Mouse (Mus musculus) midbrain, embryonic 12.5 days (tissue): ENCODE data around the gene Diaph3. TPM values are rescaled to one million over a fixed set of nuclear protein-coding genes. Genes with fewer than 3 reads are reported as not detected.

Experiments used
- ATAC-seq: fragments of 200-750 bp; cut with Nextera tagmentation; 2 replicates; pipeline ENCODE4 v1.8.0; 2017; ENCODE audit warnings: low read depth, moderate TSS enrichment, moderate library complexity; ENCODE audit not compliant: low FRiP score
- H3K27ac ChIP-seq: fragments of 300-500 bp; sonication (generic); replicated peaks from 2 replicates; pipeline ENCODE4 v1.5.1; 2016; ENCODE audit warnings: mild to moderate bottlenecking
- H3K27me3 ChIP-seq: fragments of 300-500 bp; sonication (generic); 2 replicates; pipeline ENCODE4 v1.6.1; 2016; ENCODE audit warnings: mild to moderate bottlenecking
- H3K36me3 ChIP-seq: fragments of 300-500 bp; sonication (generic); 2 replicates; pipeline ENCODE4 v1.6.1; 2016
- H3K4me1 ChIP-seq: fragments of 300-500 bp; sonication (generic); 2 replicates; pipeline ENCODE4 v1.6.1; 2016
- H3K4me2 ChIP-seq: fragments of 300-500 bp; sonication (generic); replicated peaks from 2 replicates; pipeline ENCODE4 v1.6.1; 2016; ENCODE audit warnings: mild to moderate bottlenecking, moderate library complexity
- H3K4me3 ChIP-seq: fragments of 300-500 bp; sonication (generic); 2 replicates; pipeline ENCODE4 v1.5.1; 2016; ENCODE audit warnings: mild to moderate bottlenecking
- H3K9ac ChIP-seq: fragments of 300-500 bp; sonication (generic); replicated peaks from 2 replicates; pipeline ENCODE4 v1.6.1; 2016; ENCODE audit warnings: mild to moderate bottlenecking, moderate library complexity
- H3K9me3 ChIP-seq: fragments of 300-500 bp; sonication (generic); 2 replicates; pipeline ENCODE4 v1.6.1; 2016; ENCODE audit warnings: mild to moderate bottlenecking
- WGBS: fragments of 180-500 bp; shearing (Covaris S2); methylation state at CpG from one replicate; pipeline ENCODE4 v1.1.7; 2016; 5-methylcytosine and 5-hydroxymethylcytosine counted together
- polyA plus RNA-seq: library from polyadenylated mRNA; unstranded; fragments of >200 nt; fragmentation: Nextera tagmentation; extraction: Ambion mirVana; gene quantifications from 2 replicates; pipeline ENCODE4 v1.2.1, GENCODE M21; 2016

The Diaph3 gene
- 7.4 and 10.2 TPM in 2 replicates for polyA plus RNA-seq

GRCm38 (mm10) chr14:87140963-87141486 is at the start of gene Diaph3:
Gene Diaph3, minus strand, starts transcription at chr14:87141235.
- 0% methylated on average over 43 of the region's 43 CpGs for WGBS
- Histone ChIP-seq H3K36me3 (no peaks in the 10 kb centered on the region), H3K4me1 (peaks cover 9% of the 10 kb centered on the region), H3K27me3 (no peaks in the 10 kb centered on the region), H3K4me3 (peak within 1 kb of the TSS; percentile 79), H3K9ac (peak within 1 kb of the TSS; percentile 62), H3K9me3 (no peaks in the 10 kb centered on the region), H3K27ac (no peak within 1 kb of the TSS), H3K4me2 (peak within 1 kb of the TSS; percentile 87)
- ATAC-seq: peak; percentile 100

DNA sequence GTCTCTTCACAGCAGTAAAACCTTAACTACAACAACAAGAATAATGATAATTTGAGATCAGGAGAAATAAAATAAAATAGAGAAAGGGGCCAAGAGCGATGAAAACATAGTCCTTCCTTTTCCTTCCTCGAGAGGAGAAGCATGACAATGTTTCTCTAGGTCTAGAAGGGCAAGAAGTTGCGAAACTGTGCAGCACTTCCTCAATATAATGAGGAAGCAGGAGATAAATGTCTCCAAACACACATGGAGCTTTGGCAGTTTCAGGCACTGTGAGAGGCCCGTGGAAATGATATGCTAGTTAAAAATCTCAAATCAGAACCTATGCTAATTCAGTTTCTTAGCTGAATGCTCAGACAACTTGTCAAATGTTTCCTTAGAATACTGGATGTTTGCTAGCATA is 49.6 kb upstream of the Diaph3 start:
- Histone ChIP-seq H3K9me3 (no peaks in the 10 kb centered on the region), H3K4me2 (no peak overlapping the region), H3K27ac (no peak overlapping the region), H3K36me3 (no peaks in the 10 kb centered on the region), H3K27me3 (no peaks in the 10 kb centered on the region), H3K9ac (no peak overlapping the region), H3K4me1 (no peaks in the 10 kb centered on the region), H3K4me3 (no peak overlapping the region)
- WGBS: 90% methylated on average over 4 of the region's 4 CpGs
- no peak for ATAC-seq

DNA sequence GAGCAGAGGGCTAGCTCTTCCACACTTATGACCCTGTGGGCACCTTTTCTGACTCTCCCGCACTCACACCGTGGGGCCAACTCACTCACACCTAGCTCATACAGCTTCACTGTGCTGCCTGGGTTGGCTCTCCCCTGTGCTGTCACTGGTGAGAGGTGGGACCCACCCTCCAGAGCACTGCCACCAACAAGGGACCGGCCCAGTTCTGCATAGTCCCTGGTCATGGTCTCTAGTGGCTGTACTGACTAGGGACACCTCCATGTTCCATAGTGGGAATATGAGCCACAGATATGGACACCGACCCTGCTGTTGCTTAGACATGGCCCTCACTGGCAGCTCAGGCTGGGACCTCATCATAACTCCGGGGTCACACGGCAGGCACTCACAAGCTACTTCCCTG is 30.5 kb upstream of the Diaph3 start:
- H3K27ac ChIP-seq: no peak overlapping the region
- no peaks in the 10 kb centered on the region for H3K4me1 ChIP-seq
- H3K9ac ChIP-seq: no peak overlapping the region
- no peak overlapping the region for H3K4me3 ChIP-seq
- H3K27me3 ChIP-seq: no peaks in the 10 kb centered on the region
- H3K4me2 ChIP-seq: no peak overlapping the region
- 91% methylated on average over 6 of the region's 6 CpGs for WGBS
- no peaks in the 10 kb centered on the region for H3K36me3 ChIP-seq
- H3K9me3 ChIP-seq: no peaks in the 10 kb centered on the region
- ATAC-seq: no peak

DNA sequence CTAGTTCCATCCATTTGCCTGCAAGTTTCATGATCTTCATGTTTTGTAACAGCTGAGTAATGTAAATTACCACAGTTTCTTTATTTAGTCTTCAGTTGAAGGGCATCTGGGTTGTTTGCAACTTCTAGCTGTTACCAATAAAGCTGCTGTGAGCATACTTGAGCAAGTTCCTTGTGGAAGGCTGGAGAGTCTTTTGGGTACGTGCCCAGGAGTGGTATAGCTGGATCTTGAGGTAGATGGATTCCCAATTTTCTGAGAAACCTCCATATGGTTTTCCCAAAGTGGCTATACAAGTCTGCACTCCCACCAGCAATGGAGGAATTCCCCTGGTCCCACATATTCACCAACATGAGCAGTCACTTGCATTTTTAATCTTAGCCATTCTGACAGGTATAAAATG is 28.1 kb upstream of the Diaph3 start:
- Histone ChIP-seq H3K4me2 (no peak overlapping the region), H3K4me3 (no peak overlapping the region), H3K27ac (no peak overlapping the region), H3K27me3 (no peaks in the 10 kb centered on the region), H3K9ac (no peak overlapping the region), H3K9me3 (no peaks in the 10 kb centered on the region), H3K36me3 (no peaks in the 10 kb centered on the region), H3K4me1 (no peaks in the 10 kb centered on the region)
- no peak for ATAC-seq
- WGBS: 71% methylated on average over 1 of the region's 1 CpGs

GRCm38 (mm10) chr14:87155621-87156238 is 14.7 kb upstream of the Diaph3 start:
- Histone ChIP-seq H3K9ac (no peak overlapping the region), H3K9me3 (no peaks in the 10 kb centered on the region), H3K36me3 (no peaks in the 10 kb centered on the region), H3K27ac (no peak overlapping the region), H3K4me1 (no peaks in the 10 kb centered on the region), H3K27me3 (no peaks in the 10 kb centered on the region), H3K4me2 (no peak overlapping the region), H3K4me3 (no peak overlapping the region)
- WGBS: 87% methylated on average over 9 of the region's 9 CpGs
- no peak for ATAC-seq

DNA sequence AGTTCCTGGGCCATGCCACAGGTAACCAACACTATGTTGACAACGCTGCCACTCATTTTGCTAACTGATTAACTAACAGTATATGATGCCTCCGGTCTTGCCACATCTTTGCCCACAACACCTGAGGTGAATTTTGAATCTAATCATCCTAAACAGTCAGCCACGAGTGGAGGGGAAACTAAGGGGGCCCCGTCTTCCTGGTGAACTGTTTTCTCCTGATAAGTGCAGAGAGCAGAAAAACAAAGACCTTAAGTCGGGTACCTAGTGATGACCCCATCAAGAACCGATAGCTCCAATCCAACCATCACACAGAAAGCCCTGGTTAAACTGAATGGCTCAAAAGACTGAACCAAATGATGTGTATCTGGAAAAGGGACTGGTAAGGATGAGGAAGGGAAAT is 8.6 kb upstream of the Diaph3 start:
- H3K4me1 ChIP-seq: no peaks in the 10 kb centered on the region
- H3K4me3 ChIP-seq: no peak overlapping the region
- H3K4me2 ChIP-seq: no peak overlapping the region
- no peaks in the 10 kb centered on the region for H3K36me3 ChIP-seq
- H3K9me3 ChIP-seq: no peaks in the 10 kb centered on the region
- 86% methylated on average over 6 of the region's 6 CpGs for WGBS
- no peak overlapping the region for H3K27ac ChIP-seq
- H3K27me3 ChIP-seq: no peaks in the 10 kb centered on the region
- no peak for ATAC-seq
- H3K9ac ChIP-seq: no peak overlapping the region

GRCm38 (mm10) chr14:87146704-87147103 is 5.7 kb upstream of the Diaph3 start:
- H3K9ac ChIP-seq: no peak overlapping the region
- H3K9me3 ChIP-seq: no peaks in the 10 kb centered on the region
- H3K27ac ChIP-seq: no peak overlapping the region
- H3K4me2 ChIP-seq: no peak overlapping the region
- WGBS: 9% methylated on average over 3 of the region's 3 CpGs
- H3K27me3 ChIP-seq: no peaks in the 10 kb centered on the region
- H3K4me1 ChIP-seq: no peaks in the 10 kb centered on the region
- no peak overlapping the region for H3K4me3 ChIP-seq
- H3K36me3 ChIP-seq: no peaks in the 10 kb centered on the region
- ATAC-seq: no peak; the same call in 1 of the 2 replicates

DNA sequence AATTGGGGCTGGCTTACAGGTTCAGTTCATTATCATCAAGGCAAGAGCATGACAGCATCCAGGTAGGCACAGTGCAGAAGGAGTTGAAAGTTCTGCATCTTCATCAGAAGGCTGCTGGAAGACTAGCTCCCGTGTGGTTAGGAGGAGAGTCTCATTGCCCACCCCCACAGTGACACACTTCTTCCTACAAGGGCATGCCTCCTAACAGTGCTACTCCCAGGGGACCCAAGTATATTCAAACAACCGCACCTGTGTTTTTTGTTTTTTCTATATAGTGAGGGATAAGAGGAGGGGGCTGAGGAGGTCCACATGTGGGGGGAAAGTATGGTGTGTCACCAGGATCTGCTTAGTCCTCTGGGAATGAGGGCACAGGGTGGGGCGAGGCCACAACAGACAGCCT is 4.3 kb upstream of the Diaph3 start:
- H3K36me3 ChIP-seq: no peaks in the 10 kb centered on the region
- H3K4me3 ChIP-seq: no peak overlapping the region
- 84% methylated on average over 3 of the region's 3 CpGs for WGBS
- ATAC-seq: no peak
- no peak overlapping the region for H3K4me2 ChIP-seq
- peaks cover 7% of the 10 kb centered on the region for H3K4me1 ChIP-seq
- H3K27ac ChIP-seq: no peak overlapping the region
- H3K27me3 ChIP-seq: no peaks in the 10 kb centered on the region
- no peaks in the 10 kb centered on the region for H3K9me3 ChIP-seq
- H3K9ac ChIP-seq: no peak overlapping the region

DNA sequence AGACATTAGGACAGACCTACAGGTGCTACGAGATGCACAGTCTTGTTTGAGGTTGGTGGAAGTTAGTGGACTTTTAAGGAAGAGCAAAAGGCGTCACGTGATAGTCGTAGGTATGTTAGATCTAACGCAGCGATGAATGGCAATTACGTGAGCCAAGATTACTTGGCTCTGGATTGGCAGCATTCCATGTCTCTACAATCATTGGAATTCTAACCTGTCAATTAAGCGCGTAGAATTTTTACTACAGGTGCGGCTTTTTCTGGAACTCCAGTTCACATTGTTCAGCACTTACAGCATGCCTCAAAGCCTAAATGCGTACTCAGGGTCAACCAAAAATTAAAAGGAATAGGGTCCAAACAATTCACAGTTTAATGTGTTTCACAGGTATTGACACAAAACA is 742 bp upstream of the Diaph3 start:
- Histone ChIP-seq H3K4me1 (peaks cover 9% of the 10 kb centered on the region), H3K27me3 (no peaks in the 10 kb centered on the region), H3K4me2 (peak overlapping the region; percentile 87), H3K9me3 (no peaks in the 10 kb centered on the region), H3K27ac (no peak overlapping the region), H3K9ac (no peak overlapping the region), H3K36me3 (no peaks in the 10 kb centered on the region), H3K4me3 (no peak overlapping the region; the same call in 1 of the 2 replicates)
- 84% methylated on average over 11 of the region's 11 CpGs for WGBS
- ATAC-seq: 0 out of 2 replicates have a peak, but pooled peaks have one; percentile 1

- H3K4me3 ChIP-seq: peak overlapping the region; percentile 79
- no peaks in the 10 kb centered on the region for H3K9me3 ChIP-seq
- peak overlapping the region; percentile 87 for H3K4me2 ChIP-seq
- H3K9ac ChIP-seq: peak overlapping the region; percentile 62
- H3K36me3 ChIP-seq: no peaks in the 10 kb centered on the region
- H3K4me1 ChIP-seq: peaks cover 9% of the 10 kb centered on the region
- H3K27ac ChIP-seq: no peak overlapping the region
- WGBS: 6% methylated on average over 17 of the region's 17 CpGs
- H3K27me3 ChIP-seq: no peaks in the 10 kb centered on the region
- no peak for ATAC-seq
These were observed 590 bp downstream of the Diaph3 start for GRCm38 (mm10) chr14:87140327-87140962.

GRCm38 (mm10) chr14:87126076-87126639 is 14.9 kb downstream of the Diaph3 start:
- 92% methylated on average over 6 of the region's 6 CpGs for WGBS

DNA sequence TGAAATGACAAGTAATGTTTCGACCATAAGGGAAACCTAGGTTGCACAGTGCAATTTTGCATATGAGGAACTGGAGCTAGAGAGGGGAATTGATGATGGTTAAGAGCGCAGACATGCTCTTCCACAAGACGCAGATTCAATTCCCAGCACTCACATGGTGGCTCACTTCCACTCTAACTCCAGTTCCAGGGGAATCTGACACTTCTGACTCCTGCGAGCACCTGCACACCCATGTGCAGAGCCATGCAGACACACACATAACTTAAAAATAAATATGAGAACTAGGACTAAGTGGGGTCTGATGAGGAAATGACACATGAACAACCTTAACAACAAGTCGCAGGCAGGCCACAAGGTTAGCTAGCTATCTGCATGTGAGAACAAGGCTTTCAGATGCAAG is 15.5 kb downstream of the Diaph3 start:
- Histone ChIP-seq H3K27me3 (no peaks in the 10 kb centered on the region), H3K4me3 (no peak overlapping the region), H3K4me2 (no peak overlapping the region), H3K36me3 (no peaks in the 10 kb centered on the region), H3K27ac (no peak overlapping the region), H3K9me3 (no peaks in the 10 kb centered on the region), H3K4me1 (0 out of 2 replicates have a peak, but pooled peaks cover 5% of the 10 kb centered on the region), H3K9ac (no peak overlapping the region)
- no peak for ATAC-seq
- WGBS: 93% methylated on average over 5 of the region's 5 CpGs

More at GRCm38 (mm10) chr14:87126076-87126639, 14.9 kb downstream of the Diaph3 start:
- H3K4me3 ChIP-seq: no peak overlapping the region
- no peak overlapping the region for H3K9ac ChIP-seq
- no peak overlapping the region for H3K4me2 ChIP-seq
- H3K36me3 ChIP-seq: no peaks in the 10 kb centered on the region
- ATAC-seq: no peak
- H3K27ac ChIP-seq: no peak overlapping the region
- H3K9me3 ChIP-seq: no peaks in the 10 kb centered on the region
- 0 out of 2 replicates have a peak, but pooled peaks cover 5% of the 10 kb centered on the region for H3K4me1 ChIP-seq
- no peaks in the 10 kb centered on the region for H3K27me3 ChIP-seq
